Mouse (Mus musculus) urinary bladder, postnatal 36 days (tissue): ENCODE data around the gene Gm37240.

Experiments used
- DNase-seq, 2 experiments: peaks; one replicate each; pipeline ENCODE4 v3.0.0; 2022; ENCODE audit warnings: low spot score in 2 of 2, mixed read lengths in 1 of 2

Gm37240 gene

DNA sequence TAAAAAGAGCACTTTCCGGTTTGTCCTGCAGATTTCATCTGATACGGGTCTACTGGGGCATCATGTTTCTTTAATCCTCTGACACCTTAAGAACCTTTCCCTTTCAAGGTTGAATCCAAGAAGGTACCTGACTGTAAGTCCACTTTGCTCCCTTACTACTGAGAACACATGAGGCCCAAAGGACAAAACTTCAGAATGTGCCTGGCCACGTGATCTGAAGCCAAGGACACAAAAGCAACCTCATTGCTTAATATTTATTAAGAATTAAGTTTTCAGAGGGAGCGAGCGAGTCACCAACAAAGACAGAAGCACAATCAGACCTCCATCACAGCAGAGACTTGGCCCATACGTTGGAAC, 1112.3 kb downstream of the Gm37240 start:
- DNase-seq: no peak

DNA sequence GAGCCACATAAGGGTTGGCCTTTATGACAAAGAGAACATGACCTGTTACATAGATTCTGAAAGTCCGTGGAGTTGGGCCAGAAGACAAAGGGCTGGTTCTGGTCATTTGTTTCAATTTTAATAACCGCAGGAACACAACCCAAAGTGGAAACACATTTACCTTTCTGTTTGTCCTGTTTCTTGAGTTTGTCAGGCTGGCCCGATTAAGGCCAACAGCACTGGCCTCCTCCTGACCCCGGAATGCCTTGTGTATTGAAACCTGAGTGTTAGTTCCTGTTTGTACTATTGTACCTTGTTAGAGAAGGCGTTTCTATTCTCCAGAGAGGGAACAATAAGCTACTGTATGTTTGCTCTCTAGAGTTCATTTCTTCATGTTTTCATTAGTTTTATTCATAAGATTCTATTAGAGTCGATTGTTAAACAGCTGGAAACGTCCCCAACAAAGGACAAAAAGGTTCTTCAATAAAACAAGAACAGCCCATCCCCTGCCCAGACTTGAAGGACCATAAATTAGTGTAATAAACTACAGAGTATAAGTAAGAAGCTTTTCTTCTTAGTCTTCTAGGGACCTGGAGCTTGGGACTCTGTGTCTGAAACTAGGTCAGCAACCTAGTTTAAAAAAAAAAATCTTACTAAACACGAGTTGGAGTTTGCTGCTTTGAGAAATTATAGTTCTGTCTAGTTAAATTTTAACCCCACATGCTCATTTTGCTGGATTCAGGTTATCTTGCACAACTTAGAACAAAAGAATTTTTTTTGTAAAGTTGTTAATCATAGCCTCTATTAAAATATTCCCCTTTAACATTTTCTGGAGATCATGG, 1112.9 kb downstream of the Gm37240 start:
- DNase-seq: no peak

DNA sequence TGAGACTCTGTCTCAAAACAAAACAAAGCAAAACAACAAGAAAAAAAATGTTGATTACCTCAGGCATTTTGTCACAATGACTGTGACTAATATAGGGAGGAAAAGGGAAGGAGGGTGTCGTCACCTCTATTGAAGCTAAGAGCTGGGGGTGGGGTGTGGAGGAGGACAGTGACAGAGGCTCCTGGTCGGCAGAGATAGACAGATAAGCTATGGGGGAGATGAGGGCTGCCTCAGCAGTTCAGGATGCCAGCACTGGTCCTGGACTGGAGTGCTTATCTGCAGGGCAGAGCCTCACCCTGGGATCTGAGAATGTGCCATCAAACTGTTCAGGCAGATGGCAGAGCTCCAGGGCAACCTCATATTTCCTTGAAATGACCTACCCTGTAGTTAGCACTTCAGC, 1115.3 kb downstream of the Gm37240 start:
- no peak for DNase-seq

DNA sequence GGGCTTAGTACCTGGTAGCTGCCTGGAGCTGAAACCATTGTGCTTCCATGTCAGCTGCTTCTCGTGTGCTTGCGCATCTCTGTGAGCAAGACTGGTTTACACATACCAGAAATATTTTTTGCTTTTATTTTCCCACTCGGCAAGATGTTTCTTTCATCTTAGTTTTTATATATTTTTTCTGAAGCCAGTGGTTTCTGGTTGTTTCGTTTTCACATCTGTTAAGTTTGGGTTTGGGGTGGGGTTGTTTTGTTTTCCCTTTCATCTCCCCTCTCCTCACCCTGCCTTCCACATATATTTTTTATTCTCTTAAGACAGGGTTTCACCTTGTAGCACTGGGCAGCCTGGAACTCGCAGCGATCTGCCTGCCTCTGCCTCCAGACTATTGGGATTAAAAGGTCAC, 1116.8 kb downstream of the Gm37240 start:
- no peak for DNase-seq

DNA sequence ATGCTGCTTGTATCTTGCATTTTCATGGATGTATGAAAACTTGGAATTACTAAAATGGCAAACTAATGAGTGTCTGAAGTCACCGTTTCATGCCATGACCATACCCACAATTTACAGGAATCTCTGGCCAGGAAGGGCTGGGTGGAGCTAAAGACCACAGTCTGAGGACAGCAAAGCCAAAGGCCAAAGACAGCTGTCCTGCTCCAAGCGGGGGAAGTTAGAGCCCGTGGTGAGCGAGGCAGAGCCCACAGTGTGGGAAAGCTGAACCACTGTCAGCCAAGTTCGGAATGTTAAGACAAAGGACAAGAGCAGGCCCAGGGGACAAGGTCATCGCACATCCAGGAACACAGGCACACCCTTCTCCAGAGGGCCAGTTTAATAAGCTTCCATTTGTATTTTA, 1117.9 kb downstream of the Gm37240 start:
- no peak for DNase-seq

DNA sequence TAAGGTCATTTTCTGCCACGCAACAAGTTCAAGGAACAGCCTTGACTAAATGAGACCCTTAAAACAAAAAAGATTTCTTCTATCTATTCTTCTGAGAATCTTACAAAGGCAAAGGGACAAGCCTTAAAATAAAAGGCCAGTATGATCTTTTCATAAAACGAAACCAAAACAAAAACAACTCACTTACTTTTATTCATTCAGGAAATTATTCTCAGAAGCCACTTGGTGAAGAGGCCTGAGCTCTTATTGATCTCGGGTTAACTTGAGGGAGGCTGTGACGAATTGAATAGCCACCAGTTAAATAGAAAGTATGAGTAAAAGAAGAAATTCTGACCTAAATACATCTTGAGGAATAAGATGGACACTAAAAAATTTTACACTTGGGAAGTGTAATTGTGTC, 1118.4 kb downstream of the Gm37240 start:
- no peak for DNase-seq

DNA sequence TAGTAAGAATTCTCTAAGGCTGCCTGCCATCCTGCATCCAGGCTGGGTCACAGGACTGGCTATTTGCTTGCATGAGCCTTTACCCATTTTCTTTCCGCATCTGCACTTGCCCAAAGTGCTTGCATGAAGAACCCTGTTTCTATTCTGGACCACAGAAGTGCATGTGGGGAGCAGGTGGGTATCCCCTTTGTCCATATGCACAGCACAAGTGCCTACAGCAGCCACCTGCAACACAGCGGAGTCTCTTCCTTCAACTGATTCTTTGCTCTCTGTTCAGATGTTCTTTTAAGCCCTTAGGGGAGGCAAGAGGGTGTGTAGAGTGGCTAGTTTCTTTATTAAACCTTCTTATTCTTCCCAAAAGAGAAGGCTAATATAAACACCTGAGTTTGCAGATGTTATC, 1133.5 kb downstream of the Gm37240 start:
- no peak for DNase-seq

DNA sequence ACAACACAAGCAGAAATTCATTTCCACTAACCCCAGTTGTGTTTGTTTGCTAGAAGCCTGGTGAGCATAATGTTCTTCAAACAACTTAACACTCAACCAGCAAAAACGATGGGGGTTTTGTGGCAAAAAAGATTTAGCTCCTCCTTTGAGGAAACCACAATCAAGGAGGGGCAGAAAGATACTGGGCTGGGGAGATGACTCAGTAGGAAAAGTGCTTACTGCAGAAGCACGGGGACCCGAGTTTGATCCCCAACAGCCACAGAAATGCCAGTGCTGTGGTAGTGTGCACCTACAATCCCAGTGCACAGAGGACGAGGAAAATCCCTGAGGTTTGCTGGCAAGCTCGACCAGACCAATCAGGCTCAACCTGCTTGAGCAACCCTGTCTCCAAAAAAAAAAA, 1138.1 kb downstream of the Gm37240 start:
- no peak for DNase-seq

DNA sequence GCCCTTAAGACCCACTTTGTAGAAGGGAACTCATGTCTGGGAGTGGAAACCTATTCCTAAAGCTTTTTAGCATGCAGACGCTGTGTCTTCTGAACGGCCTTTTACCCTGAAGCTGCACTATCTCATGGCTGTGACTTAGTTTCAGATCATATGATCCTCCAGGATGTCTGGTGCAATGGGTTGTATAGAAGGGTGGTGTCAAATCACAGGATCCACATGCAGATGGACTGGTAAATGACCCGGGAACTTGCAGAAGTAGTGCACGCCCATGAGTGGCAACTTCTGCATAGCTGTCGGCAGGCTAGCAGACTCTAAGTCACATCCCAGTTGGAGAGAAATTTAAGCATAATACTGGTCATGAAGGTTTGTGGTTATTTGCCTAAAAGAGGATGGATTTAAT, 1139.2 kb downstream of the Gm37240 start:
- no peak for DNase-seq

DNA sequence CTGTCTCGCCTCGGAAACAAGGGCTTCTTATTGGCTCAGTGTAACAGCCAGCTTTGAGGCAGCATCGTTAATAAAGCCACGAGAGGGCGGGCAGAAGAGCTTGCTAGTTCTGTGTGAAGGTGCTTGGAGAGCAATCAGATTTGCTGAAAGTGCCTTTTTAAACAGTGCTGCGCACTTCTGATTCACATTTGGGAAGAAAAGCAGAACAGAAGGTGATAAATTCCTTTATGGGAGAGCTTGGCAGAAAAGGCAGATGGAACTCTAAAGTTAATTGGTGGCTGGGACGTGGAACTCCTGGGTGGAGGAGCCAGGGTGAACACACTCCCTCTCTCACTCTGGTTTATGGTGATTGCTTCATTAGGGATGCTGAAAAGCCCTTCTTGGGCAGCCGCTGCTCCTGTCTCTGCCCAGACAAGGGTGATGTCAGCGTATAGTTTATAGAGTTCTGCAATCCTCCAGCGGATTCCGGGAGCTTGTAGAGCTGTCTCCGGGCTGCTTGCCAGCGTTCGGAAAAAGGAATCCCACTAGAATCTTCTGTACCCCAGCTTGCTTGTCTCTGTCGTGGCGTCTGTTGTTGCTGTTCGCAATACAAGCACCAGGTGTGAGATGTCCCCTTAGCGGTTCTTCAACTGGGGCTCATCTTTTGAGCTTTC, 1141.7 kb downstream of the Gm37240 start:
- peak; percentile 35 to 62 for DNase-seq

DNA sequence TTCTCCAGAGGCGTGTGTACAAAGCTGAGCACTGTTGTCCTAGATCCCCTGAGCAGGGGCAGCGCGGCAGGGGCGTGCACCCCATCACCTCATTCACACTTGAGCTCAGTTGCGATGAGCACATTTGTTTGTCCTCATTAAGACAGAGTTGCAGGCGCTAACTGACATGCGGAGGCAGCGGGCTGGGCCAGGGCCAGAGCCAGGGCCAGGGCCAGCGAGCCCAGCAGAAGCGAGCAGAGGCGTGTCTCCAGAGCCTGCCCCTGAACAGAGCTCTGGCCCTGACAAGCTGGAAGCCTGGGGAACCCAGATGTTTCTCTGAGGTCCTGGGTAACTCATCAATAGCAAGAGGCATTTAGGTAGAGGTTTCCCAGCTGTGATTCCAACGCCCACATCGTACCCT, 1142.6 kb downstream of the Gm37240 start:
- DNase-seq: peak; percentile 16 to 34

DNA sequence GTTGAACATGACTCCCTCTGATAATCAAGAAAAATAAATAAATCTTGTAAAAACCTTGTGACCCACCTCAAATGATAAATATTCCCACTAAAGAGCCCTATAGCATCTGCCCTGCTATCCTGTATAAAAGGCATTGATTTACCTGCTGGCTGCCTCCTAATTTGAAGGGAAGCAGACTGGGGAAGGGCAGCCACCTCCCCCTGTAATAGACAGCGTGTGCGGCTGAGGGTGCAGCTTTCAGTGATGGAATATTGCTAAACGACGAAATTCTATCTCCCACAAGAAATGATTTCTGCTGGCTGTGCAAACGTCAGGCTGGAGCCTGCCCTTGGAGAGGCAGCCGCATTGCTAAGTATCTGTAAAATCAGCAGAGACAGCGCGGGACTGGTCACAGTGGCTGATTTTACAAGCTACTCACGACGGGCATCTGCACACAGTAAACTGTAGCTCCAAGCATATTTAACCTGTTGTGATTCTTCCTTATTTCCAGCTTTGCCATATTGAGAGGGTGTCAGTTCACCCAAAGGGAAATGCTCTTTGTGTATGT, 1147.2 kb downstream of the Gm37240 start:
- no peak for DNase-seq

DNA sequence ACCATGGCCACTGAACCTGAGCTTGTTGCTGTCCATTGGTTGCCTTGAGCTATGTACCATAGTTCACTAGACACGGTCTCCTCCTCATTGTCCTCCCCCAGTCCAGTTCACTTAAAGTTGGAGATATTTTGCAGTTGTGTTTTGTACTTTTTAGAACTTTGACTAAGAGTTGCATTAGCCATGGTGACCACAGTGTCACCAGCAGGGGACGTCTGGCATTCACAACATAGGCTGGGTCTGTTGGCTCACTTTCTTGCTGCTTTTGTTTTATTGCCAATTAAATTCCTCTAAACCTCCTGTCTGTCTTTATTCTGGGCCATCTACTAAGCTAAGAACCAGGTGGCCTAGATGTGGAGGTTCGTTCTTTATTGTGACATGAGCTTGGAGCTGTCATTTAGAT, 1150.2 kb downstream of the Gm37240 start:
- DNase-seq: no peak

DNA sequence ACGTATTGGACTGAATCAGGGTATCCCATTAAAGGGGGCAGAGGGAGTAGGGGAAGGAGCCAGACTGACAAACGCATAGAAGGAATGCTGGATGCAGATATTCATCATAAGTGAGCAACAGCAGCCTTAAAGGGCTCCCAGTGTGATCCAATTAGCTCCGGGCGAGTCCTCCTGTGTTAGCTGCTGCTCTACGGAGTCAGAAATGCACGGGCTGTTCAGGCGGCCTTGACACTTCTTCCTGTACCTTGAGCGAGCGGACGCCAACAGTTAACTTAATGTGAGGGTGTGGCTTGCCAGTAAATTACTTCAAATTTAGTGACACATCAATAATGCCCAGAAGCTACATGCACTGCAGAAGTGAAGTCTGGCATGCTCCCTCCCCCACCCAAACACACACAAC, 1151.6 kb downstream of the Gm37240 start:
- DNase-seq: no peak

DNA sequence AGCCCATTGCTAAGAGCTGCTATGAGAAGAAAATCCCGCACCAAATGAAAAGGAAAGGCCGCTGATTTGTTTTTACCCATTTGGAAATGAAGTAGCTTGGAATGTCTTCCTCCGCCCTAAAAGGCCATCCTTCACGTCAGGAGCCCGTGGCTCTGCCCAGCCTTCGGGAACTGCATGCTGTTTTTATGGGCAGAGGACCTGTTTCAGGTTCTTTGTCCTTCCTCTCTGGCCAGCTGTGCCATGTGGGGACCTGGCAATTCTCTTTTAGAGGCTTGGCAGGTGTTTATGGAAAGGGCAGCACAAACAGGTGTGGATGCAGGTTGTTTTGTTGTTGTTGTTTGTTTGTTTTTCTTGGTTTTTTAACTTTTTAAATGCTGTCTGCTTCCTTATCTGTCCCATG, 1154.8 kb downstream of the Gm37240 start:
- no peak for DNase-seq

DNA sequence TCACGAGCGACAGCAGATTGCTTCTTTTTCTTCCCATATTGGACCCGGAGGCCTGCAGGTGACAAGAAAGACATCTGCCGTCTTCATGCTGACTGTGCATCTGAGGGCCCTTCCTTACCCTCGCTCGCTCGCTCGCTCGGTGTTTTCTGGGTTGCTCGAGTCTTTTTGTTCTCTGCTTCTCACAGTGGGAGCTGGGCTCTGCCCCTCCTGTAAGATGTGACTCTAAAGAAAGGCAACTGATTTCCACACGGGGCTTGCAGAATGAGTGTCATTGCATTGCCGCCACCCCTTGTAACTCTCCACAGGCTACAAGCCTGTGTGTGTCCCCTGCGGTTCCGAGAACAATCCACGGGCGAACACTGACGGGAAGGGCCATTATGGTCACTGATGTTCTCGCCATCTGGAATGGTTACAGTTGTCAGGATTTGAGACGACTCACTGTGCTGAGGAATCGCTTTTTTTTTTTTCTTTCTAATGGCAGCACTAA, 1155.3 kb downstream of the Gm37240 start:
- no peak for DNase-seq

DNA sequence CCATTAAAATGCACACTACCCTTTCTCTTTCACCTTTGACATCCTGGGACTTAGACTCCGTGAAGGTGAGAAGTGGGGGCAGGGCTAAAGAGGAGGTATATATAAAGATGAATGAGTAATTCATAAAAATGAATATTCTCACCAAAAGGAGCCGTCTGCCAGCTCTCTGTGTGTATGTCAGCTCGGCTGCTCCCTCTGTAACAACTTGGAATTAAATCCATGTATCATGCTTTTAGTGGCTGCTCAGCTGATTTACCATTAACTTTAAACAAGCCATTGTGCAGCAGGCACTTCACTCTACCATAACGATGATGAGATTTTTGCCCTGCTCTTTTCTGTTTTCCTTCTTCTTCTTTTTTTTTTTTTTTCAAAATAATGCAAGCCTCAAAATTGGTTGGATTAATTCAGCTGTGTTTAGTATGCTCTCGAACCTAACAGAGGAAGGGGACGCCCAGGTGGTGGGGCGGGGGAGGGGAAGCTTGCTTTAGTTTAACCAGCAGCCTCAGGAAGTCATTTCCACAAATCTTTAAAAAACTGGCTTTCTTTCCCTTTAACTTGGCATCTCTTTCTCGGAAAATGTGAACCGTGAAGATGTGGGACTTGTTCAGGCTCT, 1155.8 kb downstream of the Gm37240 start:
- no peak for DNase-seq

DNA sequence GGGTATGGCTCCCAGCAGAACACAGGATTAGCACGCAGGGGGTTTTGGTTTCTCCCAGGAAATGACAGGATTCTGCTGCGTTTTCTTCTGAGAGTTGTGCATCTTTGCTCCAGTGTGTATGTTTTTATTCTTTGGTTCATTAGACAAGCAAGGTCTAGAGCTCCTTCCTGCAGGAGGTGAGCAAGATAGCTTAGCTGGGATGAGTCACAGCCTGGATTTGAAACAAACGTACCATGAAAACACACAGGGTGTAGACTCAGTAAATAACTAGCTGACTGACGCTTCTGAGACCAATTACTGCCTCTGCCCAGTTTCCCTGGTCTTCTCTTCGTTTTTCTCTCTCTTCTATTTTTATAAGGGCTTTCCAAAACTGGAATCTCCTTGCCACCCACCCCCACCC, 1156.3 kb downstream of the Gm37240 start:
- DNase-seq: no peak

DNA sequence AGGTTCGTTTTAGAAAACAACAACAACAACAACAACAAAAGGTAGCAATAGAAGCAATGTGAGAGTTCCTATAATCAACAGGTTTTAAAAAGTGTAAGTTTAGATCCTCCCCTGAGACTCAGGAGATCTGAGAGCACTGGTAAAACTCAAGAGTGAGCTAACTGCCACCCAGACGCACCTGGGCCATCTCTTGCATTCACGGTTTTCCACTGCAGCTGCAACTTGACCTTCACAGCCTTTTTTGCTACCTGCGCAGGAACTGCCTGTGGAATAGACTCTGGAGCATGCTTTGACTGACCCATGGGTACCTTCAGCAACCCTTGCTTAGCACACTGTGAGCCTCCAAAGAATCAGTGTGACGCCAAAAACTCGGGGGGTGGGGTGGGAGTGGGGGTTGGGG, 1157.5 kb downstream of the Gm37240 start:
- no peak for DNase-seq

DNA sequence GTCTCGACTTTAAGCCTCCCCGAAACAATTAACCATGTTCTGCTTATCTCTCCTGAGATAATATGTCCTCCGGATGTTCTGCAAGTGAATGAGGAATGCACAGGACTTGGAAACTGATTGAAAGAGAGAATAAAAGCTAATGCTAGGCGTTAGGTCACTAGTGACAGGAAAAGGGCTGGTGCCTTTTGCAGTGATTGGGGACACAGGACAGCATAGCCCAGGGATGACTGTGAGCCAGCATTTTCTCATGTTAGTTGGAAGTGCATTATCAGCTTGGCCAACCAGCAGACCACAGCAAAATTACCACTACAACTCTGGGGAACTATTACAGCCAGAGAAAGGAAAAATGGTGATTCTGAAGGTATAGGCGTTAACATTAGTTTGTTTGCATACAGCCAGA, 1163.3 kb downstream of the Gm37240 start:
- DNase-seq: no peak

DNA sequence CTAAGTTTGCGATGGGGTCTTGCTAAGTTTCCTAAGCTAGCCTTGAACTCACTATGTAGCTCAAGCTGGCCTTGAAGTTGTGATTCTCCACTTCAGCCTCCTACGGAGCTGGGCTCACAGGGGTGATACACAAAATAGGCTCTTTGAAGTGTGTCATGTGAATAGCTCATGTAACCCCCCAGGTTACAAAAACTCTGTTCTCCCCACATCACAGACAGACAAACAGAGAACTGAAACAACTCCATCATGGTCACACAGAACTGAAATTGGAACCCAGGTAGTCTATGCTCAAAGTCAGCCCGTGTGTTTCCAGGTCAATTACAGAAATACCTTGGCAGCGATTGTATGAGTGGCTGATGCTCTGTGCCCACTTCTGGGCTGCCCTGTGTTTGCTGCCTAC, 1164.6 kb downstream of the Gm37240 start:
- DNase-seq: no peak

DNA sequence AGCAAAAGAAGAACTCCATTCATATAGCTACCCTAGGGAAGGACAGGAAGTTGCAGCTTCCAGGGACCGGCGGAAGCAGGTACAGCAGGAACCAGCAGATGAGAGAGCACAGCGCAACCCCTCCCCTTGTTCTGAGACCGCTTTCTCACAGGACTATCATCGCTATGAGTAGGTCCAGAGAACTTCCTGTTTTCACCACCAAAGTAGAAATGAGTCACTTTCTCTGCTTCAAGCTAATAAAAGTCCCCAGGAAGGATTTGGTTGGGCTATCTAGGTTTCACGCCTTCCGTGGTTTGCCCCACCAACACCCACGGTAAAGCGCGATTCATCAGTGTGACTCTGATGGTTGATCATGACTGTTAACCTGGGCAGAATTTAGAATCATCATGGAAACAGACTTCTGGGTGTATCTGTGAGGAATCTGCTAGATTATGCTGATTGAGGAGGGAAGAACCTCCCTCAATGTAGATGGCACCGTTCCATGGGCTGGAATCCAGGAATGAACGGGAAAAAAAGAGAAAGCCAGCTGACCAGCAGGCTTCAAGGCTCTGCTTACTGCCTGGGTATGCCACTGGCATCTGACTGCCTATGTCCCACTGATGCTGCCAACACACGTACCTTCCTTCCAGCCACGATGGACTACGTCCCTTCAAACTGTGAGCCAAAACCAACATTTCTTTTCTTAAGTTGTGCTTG, 1172.1 kb downstream of the Gm37240 start:
- no peak for DNase-seq
